Mouse (Mus musculus) embryonic fibroblast, embryonic 13.5 days (primary cell): ENCODE data around the gene Syce3.

ENCODE experiments used
- CTCF ChIP-seq: IDR thresholded peaks from 2 replicates; pipeline ENCODE4 v1.5.1; 2011; ENCODE audit warnings: mild to moderate bottlenecking, control low read depth, low read length, moderate library complexity, borderline replicate concordance; ENCODE audit not compliant: insufficient read depth
- POLR2A ChIP-seq: IDR thresholded peaks from 2 replicates; pipeline ENCODE4 v1.6.1; 2011; ENCODE audit warnings: low read depth, mild to moderate bottlenecking, control low read depth, low read length, moderate library complexity

GRCm38 (mm10) chr15:89374340-89374739 is 36.0 kb downstream of the Syce3 start:
- TF ChIP-seq CTCF: no peak
- no peak for TF ChIP-seq POLR2A
